Mouse (Mus musculus) forebrain, postnatal 0 days (tissue): Measurements from ENCODE around the gene Jam2. TPM values are rescaled to one million over a fixed set of nuclear protein-coding genes. Genes with fewer than 3 reads are reported as not detected.

ENCODE experiments used
- ATAC-seq: fragments of 200-750 bp; cut with Nextera tagmentation; 2 replicates; pipeline ENCODE4 v1.8.0; 2017; ENCODE audit warnings: mild to moderate bottlenecking, moderate library complexity
- DNase-seq: peaks from one replicate; pipeline ENCODE4 v3.0.0-alpha.2; 2015
- H3K27ac ChIP-seq: fragments of 300-500 bp; sonication (generic); 2 replicates; pipeline ENCODE4 v1.5.1; 2014; ENCODE audit warnings: low read depth, mild to moderate bottlenecking, antibody characterized with exemption, low read length, moderate library complexity, mixed read lengths
- H3K27me3 ChIP-seq: fragments of 300-500 bp; sonication (generic); 2 replicates; pipeline ENCODE4 v1.6.1; 2014; ENCODE audit warnings: mild to moderate bottlenecking, low read length, mixed read lengths; ENCODE audit not compliant: insufficient read depth
- H3K36me3 ChIP-seq: fragments of 300-500 bp; sonication (generic); 2 replicates; pipeline ENCODE4 v1.6.1; 2014; ENCODE audit warnings: mild to moderate bottlenecking, moderate library complexity; ENCODE audit not compliant: insufficient read depth
- H3K4me1 ChIP-seq: fragments of 300-500 bp; sonication (generic); 2 replicates; pipeline ENCODE4 v1.6.1; 2014; ENCODE audit warnings: antibody characterized with exemption; ENCODE audit not compliant: insufficient read depth
- H3K4me2 ChIP-seq: fragments of 300-500 bp; sonication (generic); 2 replicates; pipeline ENCODE4 v1.6.1; 2014; ENCODE audit warnings: low read depth, mild to moderate bottlenecking, moderate library complexity
- H3K4me3 ChIP-seq: fragments of 300-500 bp; sonication (generic); 2 replicates; pipeline ENCODE4 v1.5.1; 2014; ENCODE audit warnings: low read depth, low read length, mixed read lengths
- H3K9ac ChIP-seq: fragments of 300-500 bp; sonication (generic); 2 replicates; pipeline ENCODE4 v1.6.1; 2014; ENCODE audit warnings: mild to moderate bottlenecking
- H3K9me3 ChIP-seq: fragments of 300-500 bp; sonication (generic); 2 replicates; pipeline ENCODE4 v1.6.1; 2016; ENCODE audit warnings: low read length
- CTCF ChIP-seq: sonication (generic); IDR thresholded peaks from 2 replicates; pipeline ENCODE4 v1.5.1; 2016; ENCODE audit warnings: antibody characterized with exemption, control low read depth, low read depth
- WGBS: fragments of 180-500 bp; shearing (Covaris S2); extraction: QIAGEN DNeasy Blood & Tissue Kit; methylation state at CpG from one replicate; pipeline ENCODE4 v1.1.7; 2014; 5-methylcytosine and 5-hydroxymethylcytosine counted together
- polyA plus RNA-seq: library from polyadenylated mRNA; unstranded; fragments of >200 nt; fragmentation: Nextera tagmentation; extraction: Ambion mirVana; gene quantifications from 2 replicates; pipeline ENCODE4 v1.2.1, GENCODE M21; 2015
- total RNA-seq: library from RNA; depleted of rRNA; stranded (reverse); fragments of >200 nt; gene quantifications from 2 replicates; pipeline ENCODE4 v1.2.3, GENCODE M21; 2014

The Jam2 gene
- total and polyA plus RNA-seq, 2 experiments from 2014 or later, result 22.4 to 23.2 TPM

GRCm38 (mm10) chr16:84779718-84780117, 5.8 kb downstream of the Jam2 start:
- 0 out of 2 replicates have a peak, but pooled peaks cover 4% of the 10 kb centered on the region for H3K9me3 ChIP-seq
- no peak overlapping the region for H3K4me2 ChIP-seq
- no peak for TF ChIP-seq CTCF
- no peak overlapping the region for H3K4me3 ChIP-seq
- no peak overlapping the region for H3K27ac ChIP-seq
- no peaks in the 10 kb centered on the region for H3K27me3 ChIP-seq
- H3K4me1 ChIP-seq, result no peaks in the 10 kb centered on the region
- no peaks in the 10 kb centered on the region for H3K36me3 ChIP-seq
- DNase-seq, result no peak
- H3K9ac ChIP-seq, result no peak overlapping the region
- ATAC-seq, result no peak
- 87% methylated on average over 5 of the region's 5 CpGs for WGBS

GRCm38 (mm10) chr16:84783279-84783678, 9.4 kb downstream of the Jam2 start:
- H3K27ac ChIP-seq, result no peak overlapping the region
- no peak for DNase-seq
- no peaks in the 10 kb centered on the region for H3K4me1 ChIP-seq
- no peak for TF ChIP-seq CTCF
- H3K36me3 ChIP-seq, result no peaks in the 10 kb centered on the region
- 26% methylated on average over 2 of the region's 2 CpGs for WGBS
- H3K9me3 ChIP-seq, result 0 out of 2 replicates have a peak, but pooled peaks cover 4% of the 10 kb centered on the region
- H3K9ac ChIP-seq, result no peak overlapping the region
- no peak overlapping the region for H3K4me2 ChIP-seq
- no peak for ATAC-seq
- no peak overlapping the region for H3K4me3 ChIP-seq
- H3K27me3 ChIP-seq, result no peaks in the 10 kb centered on the region

- no peak overlapping the region for H3K4me2 ChIP-seq
- no peaks in the 10 kb centered on the region for H3K9me3 ChIP-seq
- H3K4me1 ChIP-seq, result no peaks in the 10 kb centered on the region
- no peak for TF ChIP-seq CTCF
- DNase-seq, result no peak
- no peaks in the 10 kb centered on the region for H3K36me3 ChIP-seq
- H3K9ac ChIP-seq, result no peak overlapping the region
- no peak overlapping the region for H3K27ac ChIP-seq
- WGBS, result 18% methylated on average over 7 of the region's 7 CpGs
- no peak for ATAC-seq
- no peaks in the 10 kb centered on the region for H3K27me3 ChIP-seq
- no peak overlapping the region for H3K4me3 ChIP-seq
Observed at GRCm38 (mm10) chr16:84784966-84785365, 11.0 kb downstream of the Jam2 start.

GRCm38 (mm10) chr16:84790595-84791165, 16.8 kb downstream of the Jam2 start:
- Histone ChIP-seq H3K4me1 (no peaks in the 10 kb centered on the region), H3K9me3 (no peaks in the 10 kb centered on the region), H3K4me2 (no peak overlapping the region), H3K9ac (no peak overlapping the region), H3K27me3 (no peaks in the 10 kb centered on the region), H3K4me3 (no peak overlapping the region), H3K36me3 (no peaks in the 10 kb centered on the region), H3K27ac (no peak overlapping the region)
- ATAC-seq, result no peak
- TF ChIP-seq CTCF, result no peak
- 93% methylated on average over 2 of the region's 2 CpGs for WGBS
- DNase-seq, result no peak

GRCm38 (mm10) chr16:84793401-84793800, 19.5 kb downstream of the Jam2 start:
- Histone ChIP-seq H3K36me3 (no peaks in the 10 kb centered on the region), H3K9ac (no peak overlapping the region), H3K27ac (no peak overlapping the region), H3K4me2 (no peak overlapping the region), H3K4me3 (no peak overlapping the region), H3K9me3 (no peaks in the 10 kb centered on the region), H3K4me1 (no peaks in the 10 kb centered on the region), H3K27me3 (no peaks in the 10 kb centered on the region)
- no peak for TF ChIP-seq CTCF
- ATAC-seq (no peak), DNase-seq (no peak)
- WGBS, result 89% methylated on average over 14 of the region's 14 CpGs

GRCm38 (mm10) chr16:84795337-84795736, 21.4 kb downstream of the Jam2 start:
- DNase-seq (no peak), ATAC-seq (no peak)
- Histone ChIP-seq H3K36me3 (no peaks in the 10 kb centered on the region), H3K4me3 (no peak overlapping the region), H3K4me1 (no peaks in the 10 kb centered on the region), H3K4me2 (no peak overlapping the region), H3K27me3 (no peaks in the 10 kb centered on the region), H3K27ac (no peak overlapping the region), H3K9ac (no peak overlapping the region), H3K9me3 (no peaks in the 10 kb centered on the region)
- no peak for TF ChIP-seq CTCF
- 60% methylated on average over 3 of the region's 3 CpGs for WGBS

GRCm38 (mm10) chr16:84796678-84797077, 22.8 kb downstream of the Jam2 start:
- H3K36me3 ChIP-seq, result no peaks in the 10 kb centered on the region
- H3K9ac ChIP-seq, result no peak overlapping the region
- H3K4me2 ChIP-seq, result no peak overlapping the region
- H3K4me3 ChIP-seq, result no peak overlapping the region
- H3K4me1 ChIP-seq, result no peaks in the 10 kb centered on the region
- TF ChIP-seq CTCF, result no peak
- no peaks in the 10 kb centered on the region for H3K9me3 ChIP-seq
- no peak overlapping the region for H3K27ac ChIP-seq
- H3K27me3 ChIP-seq, result no peaks in the 10 kb centered on the region
- 81% methylated on average over 9 of the region's 9 CpGs for WGBS
- no peak for ATAC-seq
- no peak for DNase-seq
